Mouse (Mus musculus) hindbrain, embryonic 14.5 days (tissue): ENCODE measurements at regions not wholly inside any gene's neighbourhood (a gene's known extent, or its start where the extent isn't known, plus 50 kb on each side); places are given as distances from the start of the nearest gene placed in this dataset.
"Not testable (repeated sequence)": the region's sequence is repeated elsewhere in the genome, so short reads cannot be mapped to it uniquely, and the experiment has no call there.

Source experiments
- ATAC-seq: fragments of 200-750 bp; cut with Nextera tagmentation; 2 replicates; pipeline ENCODE4 v1.8.0; 2017; ENCODE audit warnings: moderate number of reproducible peaks, mild to moderate bottlenecking, moderate TSS enrichment, moderate library complexity; ENCODE audit not compliant: low FRiP score
- DNase-seq: peaks from one replicate; pipeline ENCODE4 v3.0.0-alpha.2; 2015; ENCODE audit warnings: low spot score
- H3K27ac ChIP-seq: fragments of 300-500 bp; sonication (generic); 2 replicates; pipeline ENCODE4 v1.5.1; 2014; ENCODE audit warnings: mild to moderate bottlenecking, moderate library complexity
- H3K27me3 ChIP-seq: fragments of 300-500 bp; sonication (generic); 2 replicates; pipeline ENCODE4 v1.6.1; 2014; ENCODE audit warnings: mild to moderate bottlenecking, low read length, mixed read lengths; ENCODE audit not compliant: control insufficient read depth, insufficient read depth
- H3K36me3 ChIP-seq: fragments of 300-500 bp; sonication (generic); replicated peaks from 2 replicates; pipeline ENCODE4 v1.6.1; 2014; ENCODE audit not compliant: control insufficient read depth, insufficient read depth
- H3K4me1 ChIP-seq: fragments of 300-500 bp; sonication (generic); replicated peaks from 2 replicates; pipeline ENCODE4 v1.6.1; 2014; ENCODE audit warnings: antibody characterized with exemption, low read length, mixed read lengths; ENCODE audit not compliant: control insufficient read depth, insufficient read depth
- H3K4me2 ChIP-seq: fragments of 300-500 bp; sonication (generic); replicated peaks from 2 replicates; pipeline ENCODE4 v1.6.1; 2014; ENCODE audit warnings: mild to moderate bottlenecking, moderate library complexity
- H3K4me3 ChIP-seq: fragments of 300-500 bp; sonication (generic); replicated peaks from 2 replicates; pipeline ENCODE4 v1.5.1; 2014; ENCODE audit warnings: mild to moderate bottlenecking, low read length
- H3K9ac ChIP-seq: fragments of 300-500 bp; sonication (generic); 2 replicates; pipeline ENCODE4 v1.6.1; 2014
- H3K9me3 ChIP-seq: fragments of 300-500 bp; sonication (generic); 2 replicates; pipeline ENCODE4 v1.6.1; 2016; ENCODE audit warnings: low read length; ENCODE audit not compliant: control insufficient read depth
- WGBS: fragments of 180-500 bp; shearing (Covaris S2); extraction: QIAGEN DNeasy Blood & Tissue Kit; methylation state at CpG from one replicate; pipeline ENCODE4 v1.1.7; 2014; 5-methylcytosine and 5-hydroxymethylcytosine counted together

GRCm38 (mm10) chr13:82562576-82562975 lies 779.7 kb downstream of the Cetn3 start:
- H3K4me1 ChIP-seq: no peaks in the 10 kb centered on the region
- H3K4me3 ChIP-seq: no peak overlapping the region
- no peak overlapping the region for H3K27ac ChIP-seq
- no peak for ATAC-seq
- no peaks in the 10 kb centered on the region for H3K9me3 ChIP-seq
- WGBS: 95% methylated on average over 4 of the region's 4 CpGs
- no peaks in the 10 kb centered on the region for H3K27me3 ChIP-seq
- DNase-seq: no peak
- H3K36me3 ChIP-seq: no peaks in the 10 kb centered on the region
- no peak overlapping the region for H3K4me2 ChIP-seq
- H3K9ac ChIP-seq: no peak overlapping the region

- WGBS: 98% methylated on average over 1 of the region's 1 CpGs
- Histone ChIP-seq H3K36me3 (no peaks in the 10 kb centered on the region), H3K4me3 (no peak overlapping the region), H3K9me3 (no peaks in the 10 kb centered on the region), H3K27me3 (no peaks in the 10 kb centered on the region), H3K4me1 (no peaks in the 10 kb centered on the region), H3K9ac (no peak overlapping the region), H3K4me2 (no peak overlapping the region), H3K27ac (no peak overlapping the region)
- DNase-seq (no peak), ATAC-seq (no peak)
These were observed 788.0 kb downstream of the Cetn3 start for GRCm38 (mm10) chr13:82570925-82571324.

GRCm38 (mm10) chr13:82577937-82578336 lies 795.1 kb downstream of the Cetn3 start:
- Histone ChIP-seq H3K9me3 (no peaks in the 10 kb centered on the region), H3K4me3 (no peak overlapping the region), H3K4me2 (no peak overlapping the region), H3K27ac (no peak overlapping the region), H3K4me1 (no peaks in the 10 kb centered on the region), H3K9ac (no peak overlapping the region), H3K36me3 (no peaks in the 10 kb centered on the region), H3K27me3 (no peaks in the 10 kb centered on the region)
- no peak for DNase-seq
- no peak for ATAC-seq
- 88% methylated on average over 4 of the region's 4 CpGs for WGBS

- Histone ChIP-seq H3K4me1 (no peaks in the 10 kb centered on the region), H3K27ac (no peak overlapping the region), H3K36me3 (no peaks in the 10 kb centered on the region), H3K27me3 (no peaks in the 10 kb centered on the region), H3K4me2 (no peak overlapping the region), H3K4me3 (no peak overlapping the region), H3K9ac (no peak overlapping the region), H3K9me3 (no peaks in the 10 kb centered on the region)
- WGBS: 60% methylated on average over 1 of the region's 1 CpGs
- ATAC-seq (no peak), DNase-seq (no peak)
These were observed 803.5 kb downstream of the Cetn3 start for GRCm38 (mm10) chr13:82586335-82586734.

- H3K4me1 ChIP-seq: no peaks in the 10 kb centered on the region
- no peak for ATAC-seq
- DNase-seq: no peak
- no peak overlapping the region for H3K9ac ChIP-seq
- no peak overlapping the region for H3K4me2 ChIP-seq
- WGBS: 92% methylated on average over 8 of the region's 8 CpGs
- no peaks in the 10 kb centered on the region for H3K9me3 ChIP-seq
- H3K27ac ChIP-seq: no peak overlapping the region
- H3K27me3 ChIP-seq: no peaks in the 10 kb centered on the region
- no peak overlapping the region for H3K4me3 ChIP-seq
- no peaks in the 10 kb centered on the region for H3K36me3 ChIP-seq
These were observed 811.0 kb downstream of the Cetn3 start for GRCm38 (mm10) chr13:82593831-82594230.

GRCm38 (mm10) chr13:82595566-82595965 lies 812.7 kb downstream of the Cetn3 start:
- Histone ChIP-seq H3K4me1 (no peaks in the 10 kb centered on the region), H3K4me2 (no peak overlapping the region), H3K4me3 (no peak overlapping the region), H3K9me3 (no peaks in the 10 kb centered on the region), H3K9ac (no peak overlapping the region), H3K36me3 (no peaks in the 10 kb centered on the region), H3K27me3 (no peaks in the 10 kb centered on the region), H3K27ac (no peak overlapping the region)
- no peak for ATAC-seq
- no peak for DNase-seq

GRCm38 (mm10) chr13:82605868-82606267 lies 823.0 kb downstream of the Cetn3 start:
- H3K4me2 ChIP-seq, H3K27me3 ChIP-seq, ATAC-seq, H3K9me3 ChIP-seq, H3K4me1 ChIP-seq, DNase-seq, H3K9ac ChIP-seq, H3K27ac ChIP-seq, H3K4me3 ChIP-seq, H3K36me3 ChIP-seq: not testable (repeated sequence)
- WGBS: 79% methylated on average over 3 of the region's 3 CpGs

GRCm38 (mm10) chr13:82619005-82619653 lies 836.3 kb downstream of the Cetn3 start:
- no peaks in the 10 kb centered on the region for H3K36me3 ChIP-seq
- no peak overlapping the region for H3K4me2 ChIP-seq
- no peak overlapping the region for H3K9ac ChIP-seq
- no peak overlapping the region for H3K4me3 ChIP-seq
- 75% methylated on average over 4 of the region's 4 CpGs for WGBS
- H3K27ac ChIP-seq: no peak overlapping the region
- DNase-seq (no peak), ATAC-seq (no peak)
- H3K9me3 ChIP-seq: no peaks in the 10 kb centered on the region; the same call in 1 of the 2 replicates
- H3K27me3 ChIP-seq: no peaks in the 10 kb centered on the region
- H3K4me1 ChIP-seq: peaks cover 13% of the 10 kb centered on the region; the same call in 1 of the 2 replicates

GRCm38 (mm10) chr13:82620036-82620435 lies 837.2 kb downstream of the Cetn3 start:
- Histone ChIP-seq H3K27ac (no peak overlapping the region), H3K27me3 (no peaks in the 10 kb centered on the region), H3K4me3 (no peak overlapping the region), H3K9ac (no peak overlapping the region), H3K9me3 (no peaks in the 10 kb centered on the region; the same call in 1 of the 2 replicates), H3K36me3 (no peaks in the 10 kb centered on the region), H3K4me2 (no peak overlapping the region), H3K4me1 (peaks cover 13% of the 10 kb centered on the region; the same call in 1 of the 2 replicates)
- DNase-seq: peak; percentile 31
- ATAC-seq: no peak
- 62% methylated on average over 3 of the region's 3 CpGs for WGBS

GRCm38 (mm10) chr13:82620749-82621148 lies 837.9 kb downstream of the Cetn3 start:
- ATAC-seq: peak; percentile 90
- peak; percentile 40 for DNase-seq
- Histone ChIP-seq H3K27ac (no peak overlapping the region), H3K4me1 (peaks cover 13% of the 10 kb centered on the region; the same call in 1 of the 2 replicates), H3K4me2 (no peak overlapping the region), H3K27me3 (no peaks in the 10 kb centered on the region), H3K9ac (no peak overlapping the region), H3K4me3 (no peak overlapping the region), H3K36me3 (no peaks in the 10 kb centered on the region), H3K9me3 (no peaks in the 10 kb centered on the region; the same call in 1 of the 2 replicates)
- WGBS: 17% methylated on average over 1 of the region's 1 CpGs
